Mouse (Mus musculus) R1 (cell line): ENCODE results near the gene Sema4g.
A peak's percentile ranks its signal among the peaks of the same experiment; 100 is the strongest.

Source experiments
- DNase-seq: peaks from one replicate; pipeline ENCODE4 v3.0.0-alpha.2; 2018; ENCODE audit warnings: low read depth, low spot score

Gene Sema4g

DNA sequence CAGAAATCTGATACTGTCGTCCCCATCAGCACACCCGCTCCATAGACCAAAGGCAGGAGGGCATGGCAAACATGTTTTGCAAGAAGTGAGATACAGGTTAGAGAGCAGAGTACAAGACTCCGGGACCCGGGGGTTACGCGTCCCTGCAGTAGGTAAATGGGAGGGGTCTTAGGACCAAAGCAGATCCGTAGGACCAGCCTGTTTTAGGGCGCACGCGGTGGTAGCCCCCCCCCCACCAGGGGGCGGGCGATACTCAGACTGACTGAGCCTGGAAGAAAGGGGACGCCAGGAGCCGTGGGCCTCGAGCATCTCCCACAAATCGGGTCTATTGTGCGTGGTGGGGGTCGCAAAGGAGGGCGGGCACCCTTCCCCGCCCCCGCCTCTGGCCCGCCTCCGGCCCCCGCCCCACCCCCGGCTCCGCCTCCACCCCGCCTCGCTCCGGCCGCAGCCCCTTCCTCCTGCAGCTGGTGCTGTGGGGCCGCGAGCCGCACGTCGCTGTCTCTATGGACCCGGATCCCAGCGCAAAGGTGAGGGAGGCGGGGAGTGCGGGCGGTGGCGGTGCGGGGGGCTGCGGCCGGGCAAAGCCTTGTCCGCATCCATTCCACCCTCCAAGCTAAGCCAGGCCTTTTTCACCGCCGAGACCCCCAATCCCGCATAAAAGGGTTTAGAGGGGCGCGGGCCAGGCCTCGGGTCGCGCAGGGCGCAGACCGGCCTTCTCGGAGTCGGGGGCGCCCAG is at the start of gene Sema4g:
TSS of gene Sema4g (plus strand) at position 271 of the 736 bp plus-strand sequence.
- DNase-seq: peak; percentile 58

DNA sequence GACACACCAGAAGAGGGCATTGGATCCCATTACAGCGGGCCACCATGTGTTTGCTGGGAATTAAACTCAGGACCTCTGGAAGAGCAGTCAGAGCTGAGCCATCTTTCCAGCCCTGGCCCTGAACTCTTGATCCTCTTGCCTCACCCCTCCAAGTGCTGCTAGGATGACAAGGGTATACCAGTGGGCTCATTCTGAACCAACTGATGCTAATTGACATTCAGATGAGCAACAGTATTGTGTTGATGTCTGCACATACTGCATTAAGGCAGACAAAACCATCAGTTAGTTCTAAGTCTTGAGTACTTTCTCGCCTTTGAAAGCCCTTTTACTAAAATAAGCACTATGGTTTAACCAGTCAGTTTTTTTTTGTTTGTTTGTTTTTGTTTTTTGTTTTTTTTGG is 29.3 kb upstream of the Sema4g start:
- DNase-seq: peak; percentile 48

DNA sequence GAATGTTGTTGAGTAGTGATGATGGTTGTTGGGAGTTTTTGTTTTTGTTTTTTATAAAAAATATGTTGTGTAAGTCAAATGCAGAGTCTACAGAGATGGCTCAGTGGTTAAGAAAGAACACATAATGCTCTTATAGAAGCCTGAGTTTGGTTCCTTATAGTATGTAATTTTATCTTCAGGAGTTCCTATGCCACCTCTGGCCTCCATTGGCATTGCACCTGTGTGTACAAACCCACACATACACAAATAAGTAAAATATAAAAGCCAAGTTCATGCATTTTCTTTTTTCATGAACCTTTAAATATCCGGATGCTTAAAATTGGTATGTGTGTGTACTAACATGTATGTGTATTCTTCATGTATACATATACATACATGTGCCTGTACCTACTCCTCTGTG is 22.9 kb upstream of the Sema4g start:
- no peak for DNase-seq

DNA sequence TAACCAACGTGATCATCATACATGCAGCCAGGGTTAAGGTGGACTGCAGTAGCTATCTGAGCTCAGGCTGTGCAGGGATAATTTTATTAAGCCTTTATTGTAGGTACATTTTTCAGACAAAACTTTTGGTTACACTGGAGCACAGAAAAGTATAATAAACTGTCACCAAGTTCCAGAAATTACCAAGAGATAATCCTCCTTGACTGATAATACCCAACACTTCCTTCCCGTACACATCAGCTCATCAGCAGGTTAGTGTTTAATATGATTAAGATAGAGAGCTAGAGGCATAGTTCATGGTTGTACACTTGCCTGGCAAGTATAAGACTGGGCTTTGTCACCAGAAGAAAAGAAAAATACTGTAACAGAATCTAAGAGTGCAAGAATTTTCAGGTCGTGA is 20.6 kb upstream of the Sema4g start:
- no peak for DNase-seq

DNA sequence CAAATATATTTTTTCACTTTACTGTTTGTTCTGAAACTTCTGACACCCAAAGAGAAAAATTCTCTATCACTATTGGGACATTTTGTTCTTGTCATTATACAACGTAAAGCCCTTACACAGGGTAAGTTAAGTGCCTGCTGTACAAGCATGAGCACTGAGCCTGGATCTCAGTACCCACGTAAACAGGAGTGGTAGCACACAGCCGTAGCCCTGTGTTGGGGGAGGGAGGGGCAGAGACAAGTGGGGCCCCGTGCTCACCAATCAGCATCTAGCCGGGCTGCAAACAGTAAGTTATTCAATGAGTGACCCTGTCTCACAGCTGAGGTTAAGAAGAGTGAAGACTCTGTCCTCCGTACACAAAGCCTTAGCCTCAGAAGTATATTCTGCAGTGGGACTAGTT is 12.3 kb upstream of the Sema4g start:
- DNase-seq: no peak

DNA sequence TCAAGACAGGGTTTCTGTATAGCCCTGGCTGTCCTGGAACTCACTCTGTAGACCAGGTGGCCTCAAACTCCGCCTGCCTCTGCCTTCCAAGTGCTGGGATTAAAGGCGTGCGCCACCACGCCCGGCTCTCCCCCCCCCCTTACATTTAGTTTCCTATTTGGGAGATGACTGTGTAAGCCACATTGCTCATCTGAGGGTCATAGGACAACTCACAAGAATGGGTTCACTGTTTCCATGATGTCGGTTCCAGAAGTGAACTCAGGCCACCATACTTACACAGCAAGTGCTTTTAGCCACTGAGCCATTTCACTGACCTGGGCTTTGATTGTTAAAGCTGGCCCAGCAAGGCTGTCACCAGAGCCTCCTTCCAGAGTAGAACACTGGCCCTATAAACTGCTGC is 11.8 kb upstream of the Sema4g start:
- no peak for DNase-seq

DNA sequence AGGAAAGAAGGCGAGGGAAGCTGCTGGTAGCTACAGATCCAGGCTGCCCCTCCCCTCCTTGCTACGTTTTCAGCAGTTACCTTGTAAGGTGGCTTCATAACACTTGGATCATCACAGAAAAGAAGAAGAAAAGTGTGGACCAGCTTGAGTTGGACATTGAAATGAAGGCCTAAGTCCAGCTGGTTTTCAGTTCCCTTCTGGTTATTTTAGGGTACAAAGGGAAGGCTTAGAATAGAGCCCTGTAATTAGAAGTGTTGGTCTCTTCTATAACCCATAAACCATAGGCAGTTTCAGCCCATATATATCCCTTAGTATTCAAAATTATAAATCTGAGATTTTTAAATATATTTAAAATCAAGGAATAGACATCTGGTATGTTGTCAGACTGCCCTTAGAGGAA is 8.1 kb upstream of the Sema4g start:
- DNase-seq: no peak

DNA sequence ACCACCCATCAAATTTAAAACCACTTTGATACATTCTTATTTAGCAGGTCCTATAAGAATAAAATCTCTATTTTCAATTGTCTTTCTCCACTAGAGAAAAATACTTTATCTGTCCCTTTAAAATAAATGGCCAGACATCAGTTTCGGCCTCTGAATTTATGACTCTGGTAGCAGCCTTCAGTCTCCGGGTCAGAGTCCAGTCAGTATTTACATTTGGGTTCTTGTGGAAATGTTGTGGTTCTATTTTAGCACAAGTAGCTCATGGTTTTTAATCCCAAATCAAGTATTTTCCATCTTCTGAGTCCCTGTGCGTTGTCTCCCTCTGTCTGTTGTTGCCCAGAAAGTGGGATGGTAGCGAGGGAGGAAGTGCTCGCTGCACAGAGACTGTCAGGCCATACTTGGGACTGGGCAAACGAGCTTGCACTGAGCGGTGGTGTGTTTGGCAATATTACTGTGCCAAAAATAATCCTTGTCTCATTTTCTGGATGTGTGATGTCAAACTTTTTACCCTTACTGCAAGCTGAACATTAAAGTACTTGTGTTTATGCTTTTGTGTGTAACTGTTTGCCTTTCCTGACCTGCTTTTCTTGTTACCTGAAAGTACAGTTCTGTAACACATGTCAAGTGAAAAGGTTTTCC is 6.3 kb upstream of the Sema4g start:
- DNase-seq: no peak

DNA sequence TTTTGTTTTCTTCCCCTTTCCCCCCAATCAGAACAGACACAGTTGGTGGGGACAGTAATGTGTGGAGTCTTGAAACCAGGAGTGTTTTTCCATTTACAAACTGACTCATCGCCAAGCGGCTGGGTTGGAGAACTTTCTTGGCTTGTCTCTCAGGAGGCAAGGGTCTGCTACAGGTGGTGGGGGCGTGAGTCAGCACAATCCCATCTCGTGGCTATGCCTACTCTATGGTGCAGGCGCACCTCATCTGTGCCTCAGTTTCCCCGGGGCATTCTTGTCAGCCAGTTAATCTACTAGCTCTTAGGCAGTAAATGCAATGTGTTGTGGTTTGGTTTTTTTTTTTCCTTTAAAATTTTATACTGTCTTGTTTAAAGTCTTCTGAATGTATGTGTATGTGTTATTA is 5.5 kb upstream of the Sema4g start:
- DNase-seq: no peak

DNA sequence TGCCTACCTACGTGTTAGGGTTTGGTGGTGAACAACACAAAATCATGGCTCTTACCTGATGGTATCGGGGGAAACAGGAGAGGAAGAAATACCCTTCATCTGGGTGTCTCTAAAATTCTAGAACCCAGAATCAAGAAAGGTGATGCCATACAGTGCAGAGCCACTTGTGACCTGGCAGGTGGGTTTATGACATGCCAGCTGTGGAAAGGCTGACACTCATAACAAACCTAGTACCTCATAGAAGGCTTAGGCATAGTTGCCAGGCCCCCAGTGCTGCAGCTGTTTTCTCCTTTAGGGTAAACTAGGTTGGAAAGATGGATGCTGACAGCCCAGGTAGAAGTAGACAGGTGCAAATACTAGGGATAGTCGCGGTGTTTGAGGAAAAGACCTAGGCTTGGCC is 4.5 kb upstream of the Sema4g start:
- DNase-seq: no peak

DNA sequence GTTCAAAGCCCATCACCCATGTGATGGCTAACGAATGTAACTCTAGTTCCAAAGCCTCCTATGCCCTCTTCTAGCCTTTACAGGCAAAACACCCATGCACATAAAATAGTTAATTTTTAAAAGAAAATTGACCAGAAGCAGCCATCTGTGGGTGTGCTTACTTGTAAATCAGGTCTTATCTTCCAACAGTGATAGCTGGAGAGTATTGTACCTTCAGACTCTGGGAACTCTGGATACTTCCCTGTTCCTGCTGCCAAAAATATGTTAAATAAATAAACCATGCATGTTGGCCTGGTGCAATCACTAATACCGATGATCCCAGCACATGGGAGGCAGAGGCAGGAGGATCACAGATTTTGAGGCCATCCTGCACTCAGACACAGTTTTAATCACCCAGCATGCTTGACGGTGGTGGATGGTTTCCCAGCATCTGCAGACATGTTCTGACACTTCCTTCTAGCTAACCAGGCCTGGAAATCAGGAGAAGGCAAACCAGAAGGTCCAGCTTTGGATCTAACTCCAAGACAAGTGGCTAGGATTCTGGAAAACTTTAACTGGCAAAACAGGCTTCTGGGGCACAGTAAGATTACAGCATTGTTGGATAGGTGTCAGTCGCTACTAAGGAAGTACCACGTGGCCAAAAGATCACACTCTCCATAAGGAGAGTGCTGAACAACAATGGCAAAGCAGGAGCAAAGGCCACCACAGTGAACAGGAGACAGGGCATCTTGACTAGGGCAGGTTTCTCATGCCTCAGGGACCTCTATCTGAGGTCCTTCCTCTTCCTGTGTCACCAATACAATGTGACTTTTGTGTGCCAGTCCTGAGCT is 3.5 kb upstream of the Sema4g start:
- DNase-seq: no peak

DNA sequence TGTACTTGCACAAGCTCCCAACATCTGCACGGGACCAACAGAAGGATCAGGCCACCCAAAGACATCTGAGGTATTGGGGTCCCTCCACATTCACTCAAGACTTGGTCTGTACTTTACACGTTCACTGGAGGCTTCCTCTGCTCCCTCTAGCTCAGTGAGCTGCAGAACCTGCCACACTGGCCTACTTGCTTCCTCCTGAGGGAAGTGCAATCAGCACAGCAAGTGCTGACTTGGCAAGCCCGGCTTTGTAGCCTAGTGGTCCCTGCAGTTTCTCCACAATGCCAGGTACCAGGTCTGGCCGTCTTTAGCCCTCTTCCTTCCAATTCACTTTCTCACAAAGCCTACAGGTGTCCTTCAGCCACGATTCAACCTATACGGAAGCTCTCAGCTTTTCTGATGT is 1.9 kb upstream of the Sema4g start:
- no peak for DNase-seq

DNA sequence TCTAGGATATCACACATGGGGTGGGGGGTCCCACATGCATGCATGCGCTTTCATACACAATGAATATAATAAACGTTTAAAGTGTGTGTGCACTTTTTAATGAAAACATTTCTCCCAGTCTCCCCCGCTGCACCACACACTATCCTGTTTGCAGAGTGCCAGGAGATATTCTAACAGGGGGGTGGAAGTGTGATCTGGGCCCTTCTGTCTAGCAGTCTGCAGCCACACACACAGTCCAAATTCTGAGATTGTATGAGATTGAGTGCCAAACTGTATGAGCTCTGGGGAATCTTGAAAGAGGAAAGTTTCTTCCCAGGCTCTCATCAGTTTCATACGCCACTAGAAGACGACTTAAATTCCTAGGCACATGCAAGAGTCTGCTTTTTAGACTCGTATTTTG is 1.1 kb upstream of the Sema4g start:
- DNase-seq: no peak

DNA sequence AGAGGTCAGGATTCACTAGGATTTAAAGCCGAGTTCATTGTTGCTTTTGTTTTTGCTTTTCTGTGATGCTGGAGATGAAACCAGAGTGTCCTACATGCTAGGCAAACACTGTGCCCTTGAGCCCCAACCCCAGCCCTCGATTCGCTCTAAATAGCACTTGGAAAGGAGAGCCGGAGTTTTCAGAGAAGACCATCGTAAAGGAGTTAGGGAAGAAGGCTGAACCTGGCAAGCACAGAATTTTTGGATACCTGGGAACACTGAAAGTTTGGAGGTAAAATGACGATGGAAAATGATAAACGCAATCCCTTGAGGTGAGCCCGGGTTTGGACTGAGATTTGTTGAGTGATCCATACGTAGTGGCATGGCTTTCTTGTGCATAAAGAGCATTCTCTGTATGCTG is 580 bp upstream of the Sema4g start:
- DNase-seq: no peak

DNA sequence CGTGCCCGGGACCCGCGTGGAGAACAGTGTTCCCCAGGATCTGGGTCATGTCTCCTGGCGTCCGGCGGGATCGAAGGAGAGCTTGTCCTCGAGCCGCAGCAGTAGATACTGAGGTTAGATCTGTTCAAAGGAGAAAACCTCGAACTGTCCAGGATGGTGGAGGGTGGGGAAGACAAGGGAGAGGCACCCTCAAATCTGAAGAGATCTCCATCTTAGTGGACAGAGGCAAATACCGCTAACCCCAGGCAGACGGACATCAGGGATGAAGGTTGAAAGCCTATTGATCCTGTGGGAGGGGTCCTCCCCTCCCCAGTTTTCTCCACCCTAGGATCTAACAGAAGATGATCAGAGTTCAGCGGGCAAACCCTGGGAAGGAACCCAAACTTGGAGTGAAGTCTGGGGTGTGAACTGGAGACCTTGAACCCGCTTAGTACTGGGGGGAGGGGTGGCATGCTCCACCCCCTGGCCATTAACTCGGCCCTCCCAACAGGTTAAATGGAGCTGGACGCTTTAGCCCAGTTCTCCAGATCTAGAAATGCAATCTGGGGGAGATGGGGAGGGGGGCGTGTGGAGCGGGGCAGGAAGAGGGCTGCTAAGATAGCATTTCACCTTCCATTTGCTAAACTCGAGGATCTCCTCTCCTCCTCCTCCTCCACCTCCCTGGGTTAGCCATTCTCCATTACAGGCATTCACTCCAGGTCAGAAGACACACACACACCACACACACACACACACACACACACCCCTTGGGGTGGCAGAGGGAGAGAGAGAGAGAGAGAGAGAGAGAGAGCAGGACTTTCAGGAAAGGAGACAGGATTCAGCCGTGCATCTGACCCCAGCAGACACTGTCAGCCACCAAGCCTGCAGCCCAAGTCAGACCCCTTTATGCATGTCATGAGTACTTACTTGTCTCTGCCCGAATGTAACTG is 930 bp downstream of the Sema4g start:
- no peak for DNase-seq

DNA sequence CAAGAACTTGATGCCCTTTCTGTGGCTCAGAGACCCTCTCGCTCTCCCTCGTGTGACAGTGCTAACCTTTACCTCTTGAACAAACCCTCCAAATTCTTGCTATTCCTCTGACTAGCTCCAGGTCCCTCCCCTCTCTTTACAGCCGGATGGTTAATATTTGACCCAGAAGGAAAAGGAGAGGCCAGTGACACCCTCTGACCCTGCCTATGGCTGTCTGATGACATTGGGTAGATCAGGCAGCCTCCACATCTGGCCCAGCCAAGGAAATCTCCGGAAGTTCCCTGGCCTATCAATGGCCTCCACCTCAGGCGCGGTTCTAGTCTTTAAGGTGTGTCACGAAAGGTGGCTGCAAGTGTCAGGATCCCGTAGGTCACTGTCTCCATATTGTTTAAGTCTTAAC is 2.1 kb downstream of the Sema4g start:
- peak; percentile 33 for DNase-seq

DNA sequence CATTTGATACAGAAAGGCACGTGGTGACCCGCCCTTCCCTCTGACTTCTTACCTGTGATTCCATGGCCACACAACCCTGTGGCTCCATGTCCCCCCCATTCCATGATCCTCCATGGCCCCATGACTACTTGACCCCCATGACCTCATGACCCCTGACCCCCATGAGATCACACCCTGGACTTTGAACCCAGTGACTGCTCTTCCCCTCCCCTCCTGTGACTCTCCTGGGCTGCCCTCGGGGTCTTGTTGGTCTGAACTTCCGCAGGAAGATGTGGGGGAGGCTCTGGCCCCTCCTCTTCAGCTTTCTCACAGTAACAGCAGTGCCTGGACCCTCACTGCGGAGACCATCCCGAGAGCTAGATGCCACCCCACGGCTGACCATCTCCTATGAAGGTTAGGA is 3.3 kb downstream of the Sema4g start:
- DNase-seq: peak; percentile 46

DNA sequence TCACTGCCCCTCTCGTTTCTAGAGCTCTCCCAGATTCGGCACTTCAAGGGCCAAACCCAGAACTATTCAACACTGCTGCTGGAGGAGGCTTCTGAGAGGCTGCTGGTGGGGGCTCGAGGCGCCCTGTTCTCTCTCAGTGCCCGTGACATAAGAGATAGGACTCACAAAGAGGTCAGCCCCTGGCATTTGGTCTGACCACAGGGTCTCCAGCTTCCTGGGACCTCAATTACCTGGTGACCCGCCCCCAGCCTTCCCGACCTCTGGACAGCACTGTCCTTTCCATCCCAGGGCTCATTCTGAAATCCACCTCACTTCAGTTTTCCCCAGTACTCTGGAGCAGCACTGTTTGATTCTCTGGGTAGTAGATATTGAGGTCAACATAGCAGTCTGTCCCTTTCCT is 3.8 kb downstream of the Sema4g start:
- DNase-seq: no peak

DNA sequence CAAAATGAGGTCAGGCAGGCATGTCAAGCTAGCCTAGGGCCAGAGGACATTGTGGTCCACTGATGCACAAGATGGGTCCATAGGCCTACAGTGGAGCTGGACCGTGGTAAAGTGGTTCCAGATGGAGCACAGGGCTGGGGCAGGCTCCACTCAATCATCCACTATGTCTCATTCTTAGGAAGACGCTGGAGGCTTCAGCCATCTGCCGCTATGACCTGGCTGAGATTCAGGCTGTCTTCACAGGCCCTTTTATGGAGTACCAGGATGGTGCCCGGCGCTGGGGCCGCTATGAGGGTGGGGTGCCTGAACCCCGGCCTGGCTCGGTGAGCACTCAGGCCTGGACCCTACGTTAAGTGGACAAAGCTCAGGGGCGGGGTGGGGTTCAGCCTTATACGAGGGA is 8.9 kb downstream of the Sema4g start:
- no peak for DNase-seq

DNA sequence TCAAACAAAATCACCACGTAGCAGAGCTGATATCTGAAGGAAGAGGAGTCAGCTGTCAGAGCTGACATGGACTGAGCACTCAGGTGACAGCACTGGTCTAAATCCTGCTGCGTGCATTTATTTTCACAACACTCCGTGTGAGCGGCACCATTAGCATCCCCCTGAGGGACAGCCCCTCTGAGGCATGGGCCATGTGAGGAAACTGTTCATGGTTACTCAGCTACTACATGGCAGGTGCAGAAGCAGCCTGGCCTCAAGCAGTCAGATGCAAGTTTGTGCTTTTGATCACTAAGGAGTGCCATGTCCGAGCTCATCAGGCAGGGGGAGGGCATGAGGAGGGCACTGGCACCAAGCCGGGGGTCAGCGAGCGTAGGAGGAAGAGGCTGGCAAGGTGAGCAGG is 10.7 kb downstream of the Sema4g start:
- DNase-seq: no peak

DNA sequence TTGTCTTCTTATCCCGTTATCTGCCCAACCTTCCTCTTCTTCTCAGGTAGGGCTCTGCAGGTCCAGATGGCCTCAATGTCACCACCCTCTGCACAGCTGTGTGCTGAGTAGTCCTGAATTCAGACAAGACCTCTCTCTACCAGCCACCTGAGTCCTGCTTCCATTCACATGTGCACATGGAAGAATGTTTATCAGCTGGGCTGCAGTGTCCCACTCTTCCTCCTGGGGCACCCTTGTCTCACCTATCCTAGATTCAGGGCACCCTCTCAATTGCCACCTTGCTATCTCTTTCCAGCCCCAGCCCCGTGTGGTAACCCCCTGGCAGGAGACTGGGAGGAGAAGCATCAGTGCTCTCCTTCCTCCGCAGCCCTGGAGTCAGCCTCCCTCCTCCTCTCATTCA is 13.4 kb downstream of the Sema4g start:
- peak; percentile 32 for DNase-seq
